Mouse (Mus musculus): ENCODE data around the gene Pold2.

GRCm38 (mm10) chr11:5862394-5863105 lies 15.5 kb downstream of the Pold2 start:
- TF ChIP-seq HCFC1 (IDR thresholded peaks at IDR 0.05; ENCODE audit: borderline replicate concordance, insufficient read depth, low read length) (no peak), CHD2 (IDR thresholded peaks at IDR 0.05; ENCODE audit: low read depth, low read length) (no peak)
